Mouse (Mus musculus): Measurements from ENCODE around the gene Trpt1. TPM values are rescaled to one million over a fixed set of nuclear protein-coding genes. Genes with fewer than 3 reads are reported as not detected.

The Trpt1 gene
- total RNA-seq, 1 experiment from 2014 or later = 15.0 TPM

- peak; percentile 93 for DNase-seq
These were observed 21.4 kb upstream of the Trpt1 start, which contains the start of gene Ppp1r14b for GRCm38 (mm10) chr19:6974211-6975205. Ppp1r14b (plus strand) TSS chr19:6974968.

GRCm38 (mm10) chr19:6975537-6976521 is 20.1 kb upstream of the Trpt1 start, which contains the start of gene Plcb3:
Plcb3 (minus strand) TSS chr19:6976470.
- peak; percentile 91 for DNase-seq

GRCm38 (mm10) chr19:6977759-6978638 is 17.9 kb upstream of the Trpt1 start:
- no peak for DNase-seq

- no peak for DNase-seq
These were observed 17.3 kb upstream of the Trpt1 start for GRCm38 (mm10) chr19:6978639-6978974.

- peak; percentile 70 for DNase-seq
These were observed 16.9 kb upstream of the Trpt1 start for GRCm38 (mm10) chr19:6979001-6979479.

GRCm38 (mm10) chr19:6979486-6980380 is 16.2 kb upstream of the Trpt1 start:
- DNase-seq = peak; percentile 100

- DNase-seq = peak; percentile 99
These were observed 15.4 kb upstream of the Trpt1 start, which contains the start of gene Fkbp2 for GRCm38 (mm10) chr19:6980381-6981093. Fkbp2 (minus strand) TSS chr19:6980501.

GRCm38 (mm10) chr19:6981465-6981864 is 14.5 kb upstream of the Trpt1 start:
- DNase-seq = no peak

GRCm38 (mm10) chr19:6983621-6984020 is 12.3 kb upstream of the Trpt1 start:
- DNase-seq = no peak

- DNase-seq = no peak
These were observed 10.6 kb upstream of the Trpt1 start for GRCm38 (mm10) chr19:6985300-6985699.

GRCm38 (mm10) chr19:6985951-6986708 is 9.8 kb upstream of the Trpt1 start:
- DNase-seq = no peak

GRCm38 (mm10) chr19:6987061-6987903 is 8.6 kb upstream of the Trpt1 start, which contains the start of gene Vegfb:
Vegfb (minus strand) TSS chr19:6987651.
- DNase-seq = peak; percentile 85

GRCm38 (mm10) chr19:6987904-6988285 is 8.0 kb upstream of the Trpt1 start:
- peak; percentile 50 for DNase-seq

- peak; percentile 7 for DNase-seq
These were observed 6.7 kb upstream of the Trpt1 start for GRCm38 (mm10) chr19:6989251-6989650.

GRCm38 (mm10) chr19:6990712-6991111 is 5.2 kb upstream of the Trpt1 start:
- DNase-seq = no peak

GRCm38 (mm10) chr19:6991166-6991565 is 4.8 kb upstream of the Trpt1 start:
- peak; percentile 5 for DNase-seq

GRCm38 (mm10) chr19:6992011-6992858 is 3.7 kb upstream of the Trpt1 start, which contains the start of gene Dnajc4:
Dnajc4 (minus strand) TSS chr19:6992572.
- DNase-seq = peak; percentile 98
